Mouse (Mus musculus) MEL (cell line): ENCODE measurements around the gene Stra8.

Source experiments
- CTCF ChIP-seq, 3 experiments: IDR thresholded peaks in 2 of 3; conservative IDR thresholded peaks in 1 of 3; 2 replicates each; pipeline ENCODE4 v1.5.1; 2011 to 2012; ENCODE audit warnings: low read length in 3 of 3, low read depth in 2 of 3, mild to moderate bottlenecking in 2 of 3, improper control_type of control experiment in 1 of 3, inconsistent platforms in 1 of 3, mixed read lengths in 1 of 3, moderate library complexity in 1 of 3; ENCODE audit not compliant: control insufficient read depth in 1 of 3, insufficient read depth in 1 of 3, poor library complexity in 1 of 3, severe bottlenecking in 1 of 3
- EP300 ChIP-seq, 2 experiments: IDR thresholded peaks; 2 replicates each; pipeline ENCODE4 v1.6.1; 2011; ENCODE audit warnings: improper control_type of control experiment in 2 of 2, low read length in 2 of 2, low read depth in 1 of 2, mild to moderate bottlenecking in 1 of 2
- GATA1 ChIP-seq: IDR thresholded peaks from 2 replicates; pipeline ENCODE4 v1.6.1; 2011; ENCODE audit warnings: low read depth, low read length, improper control_type of control experiment
- HCFC1 ChIP-seq: IDR thresholded peaks from 2 replicates; pipeline ENCODE4 v1.6.1; 2012; ENCODE audit warnings: low read depth, mild to moderate bottlenecking, inconsistent platforms, low read length, improper control_type of control experiment, moderate library complexity
- KAT2A ChIP-seq: conservative IDR thresholded peaks from 2 replicates; pipeline ENCODE4 v1.6.1; 2012; ENCODE audit warnings: low read depth, low read length, improper control_type of control experiment, inconsistent platforms
- MAFK ChIP-seq: IDR thresholded peaks from 2 replicates; pipeline ENCODE4 v1.6.1; 2011; ENCODE audit warnings: low read depth, mild to moderate bottlenecking, low read length, improper control_type of control experiment, borderline replicate concordance
- MAX ChIP-seq: IDR thresholded peaks from 2 replicates; pipeline ENCODE4 v1.6.1; 2011; ENCODE audit warnings: low read length, improper control_type of control experiment
- POLR2A ChIP-seq, 2 experiments: IDR thresholded peaks; 2 replicates each; pipeline ENCODE4 v1.6.1; 2011 to 2012; ENCODE audit warnings: low read length in 2 of 2, mild to moderate bottlenecking in 2 of 2, control low read depth in 1 of 2, improper control_type of control experiment in 1 of 2, low read depth in 1 of 2, moderate library complexity in 1 of 2; ENCODE audit not compliant: control insufficient read depth in 1 of 2, insufficient read depth in 1 of 2, poor library complexity in 1 of 2
- POLR2AphosphoS2 ChIP-seq: IDR thresholded peaks from 2 replicates; pipeline ENCODE4 v1.6.1; 2011; ENCODE audit warnings: low read length, improper control_type of control experiment
- SMC3 ChIP-seq: IDR thresholded peaks from 2 replicates; pipeline ENCODE4 v1.6.1; 2011; ENCODE audit warnings: low read depth, low read length, improper control_type of control experiment
- TAL1 ChIP-seq: IDR thresholded peaks from 2 replicates; pipeline ENCODE4 v1.6.1; 2012; ENCODE audit warnings: mild to moderate bottlenecking, inconsistent platforms, low read length, moderate library complexity, mixed read lengths

DNA sequence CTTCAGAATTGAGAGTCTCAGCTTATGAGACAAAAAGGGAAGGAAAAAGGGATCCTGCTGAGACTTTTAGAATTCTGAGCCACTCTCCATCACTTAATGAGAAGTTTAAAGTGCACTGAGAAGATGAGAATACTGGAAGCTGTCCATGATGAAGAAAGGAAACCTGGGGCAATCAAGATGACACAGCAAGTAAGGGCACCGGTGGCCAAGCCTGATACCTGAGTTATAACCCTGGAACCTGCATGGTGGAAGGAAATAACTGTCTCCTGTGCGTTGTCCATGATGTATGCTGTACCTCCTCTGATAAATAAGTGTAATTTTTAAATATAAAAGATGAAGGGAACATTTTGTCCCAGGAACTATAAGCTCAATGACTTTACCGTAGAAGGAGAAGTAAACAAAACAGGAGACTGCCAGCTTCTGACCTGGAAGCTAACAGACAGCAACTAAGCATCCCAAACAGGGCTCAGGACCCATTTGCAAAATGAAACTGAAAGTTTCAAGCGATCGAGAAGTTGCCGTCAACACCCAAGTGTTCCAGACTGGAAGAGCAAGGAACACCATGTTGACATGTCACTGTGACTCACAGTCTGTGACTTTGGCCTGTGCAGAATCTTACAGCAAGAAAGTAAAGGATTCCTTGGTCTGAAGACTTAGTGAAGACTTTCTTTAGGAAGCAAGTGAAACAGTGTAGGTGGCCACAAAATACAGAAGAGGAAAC is 46.0 kb downstream of the Stra8 start:
- TF ChIP-seq CTCF (IDR thresholded peaks at IDR 0.05 in 2 of 3, conservative IDR thresholded peaks at IDR 0.05 in 1 of 3; ENCODE audit: control insufficient read depth in 1 of 3, insufficient read depth in 1 of 3, low read depth in 2 of 3, low read length in 3 of 3, poor library complexity in 1 of 3, severe bottlenecking in 1 of 3) (no peak), EP300 (IDR thresholded peaks at IDR 0.05; ENCODE audit: low read depth in 1 of 2, low read length in 2 of 2) (no peak), TAL1 (no peak), MAX (no peak), POLR2AphosphoS2 (no peak), MAFK (no peak), KAT2A (no peak), POLR2A (IDR thresholded peaks at IDR 0.05; ENCODE audit: control insufficient read depth in 1 of 2, insufficient read depth in 1 of 2, low read depth in 1 of 2, low read length in 2 of 2, poor library complexity in 1 of 2) (no peak), GATA1 (no peak), HCFC1 (no peak), SMC3 (no peak)
